Mouse (Mus musculus): ENCODE results near the gene Smyd4.

DNA sequence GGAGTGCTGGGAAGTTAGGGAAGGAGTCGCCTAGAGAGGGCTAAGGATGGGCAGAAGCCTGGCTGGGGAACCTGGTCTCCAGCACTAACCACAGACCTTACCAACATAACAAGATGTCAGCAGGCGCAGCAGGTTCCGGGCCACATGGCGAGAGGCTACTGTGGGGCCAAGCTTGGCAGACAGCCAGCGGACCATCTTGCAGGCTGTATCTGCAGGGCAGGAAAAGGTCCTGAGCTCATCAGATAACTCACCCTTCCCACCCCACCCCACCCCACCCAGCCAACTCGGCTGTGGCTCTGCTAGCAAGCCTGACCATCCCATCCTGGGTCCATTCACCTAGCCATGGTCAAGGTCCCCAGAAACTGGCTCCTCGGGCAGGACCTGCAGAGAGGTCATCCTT is 101.5 kb downstream of the Smyd4 start:
- no peak for TF ChIP-seq POLR2A (IDR thresholded peaks at IDR 0.05; ENCODE audit: extremely low read depth, insufficient read depth, low read length)
- TF ChIP-seq CTCF (IDR thresholded peaks at IDR 0.05; ENCODE audit: extremely low read depth, insufficient read depth, low read length), result no peak

Data from cortical plate, adult 2 months (tissue).